Mouse (Mus musculus) thymus, adult 2 months (tissue): Measurements from ENCODE around the gene Fam186a.

Source experiments
- CTCF ChIP-seq: fragments of 200-500 bp; IDR thresholded peaks from 2 replicates; pipeline ENCODE4 v1.5.1; 2012; ENCODE audit warnings: mild to moderate bottlenecking, control low read depth, low read length, moderate library complexity, borderline replicate concordance; ENCODE audit not compliant: control insufficient read depth, poor library complexity, insufficient read depth; ENCODE audit errors: extremely low read depth
- POLR2A ChIP-seq: fragments of 200-500 bp; IDR thresholded peaks from 2 replicates; pipeline ENCODE4 v1.6.1; 2012; ENCODE audit warnings: mild to moderate bottlenecking, low read length, control low read depth, moderate library complexity; ENCODE audit not compliant: control insufficient read depth, poor library complexity, insufficient read depth; ENCODE audit errors: extremely low read depth

DNA sequence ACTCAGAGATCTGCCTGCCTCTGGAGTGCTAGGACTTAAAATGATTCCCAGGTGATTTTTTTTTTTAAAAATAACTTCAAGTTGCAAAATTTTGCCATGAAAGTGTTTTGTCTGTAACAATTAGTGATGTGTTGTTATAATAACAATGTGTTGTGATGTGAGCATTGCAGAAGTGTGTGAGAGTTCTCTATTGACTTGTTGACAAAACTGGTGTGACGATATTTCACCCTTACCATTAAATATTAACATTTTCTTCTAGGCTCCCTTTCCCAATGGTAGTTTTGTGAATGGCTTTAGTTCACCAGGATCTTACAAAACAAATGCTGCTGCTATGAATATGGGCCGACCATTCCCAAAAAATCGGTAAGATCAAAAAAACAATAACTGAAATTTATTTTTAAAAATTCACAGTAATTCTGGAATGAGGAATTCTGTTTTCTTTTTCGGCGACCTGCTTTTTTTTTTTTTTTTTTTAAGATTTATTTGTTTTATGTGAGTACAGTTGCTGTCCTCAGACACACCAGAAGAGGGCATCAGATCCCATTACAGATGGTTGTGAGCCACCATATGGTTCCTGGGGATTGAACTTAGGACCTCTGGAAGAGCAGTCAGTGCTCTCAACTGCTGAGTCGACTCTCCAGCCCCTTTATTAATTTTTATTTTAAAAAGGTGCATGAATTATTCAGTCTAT, 30.4 kb upstream of the Fam186a start:
- no peak for TF ChIP-seq CTCF
- TF ChIP-seq POLR2A: no peak
